8 mouse cellular contexts compared by ENCODE assay signal in genomic region chr5:25025309-25026019, GRCm38 (mm10).
A peak's percentile ranks its signal among the peaks of the same experiment; 100 is the strongest.
DNase-seq lines count a peak whose midpoint lies in the region.

No protein-coding gene starts in this region.

- H3K4me3 ChIP-seq in midbrain, embryonic 10.5 days: no peak overlapping the region

- H3K27ac ChIP-seq in midbrain, embryonic 10.5 days (replicated peaks): no peak overlapping the region

- no peaks in the 10 kb centered on the region for H3K4me1 ChIP-seq in midbrain, embryonic 10.5 days

- WGBS in midbrain, embryonic 10.5 days: 69% methylated on average over 12 of the region's 12 CpGs

- no peaks in the 10 kb centered on the region for H3K36me3 ChIP-seq in midbrain, embryonic 10.5 days

- no peaks in the 10 kb centered on the region for H3K9me3 ChIP-seq in midbrain, embryonic 10.5 days (replicated peaks)

- intact Hi-C loops in heart, postnatal 14 days (cut with DNase I): no loop called here

- peak; percentile 20 to 33 for DNase-seq in cerebellum, postnatal 14 days
- DNase-seq in cerebellum, adult 8-10 months: no peak
- DNase-seq in brain, adult 2 months (ENCODE audit: low read depth, low spot score): peak; percentile 55
- DNase-seq in heart, postnatal 14 days: peak; percentile 60
- DNase-seq in lung, postnatal 25 days (ENCODE audit: low spot score): peak; percentile 45
- DNase-seq in thymus, adult 18-20 months: no peak
- no peak for DNase-seq in cerebellum, adult 11 months
- DNase-seq in midbrain, embryonic 10.5 days (ENCODE audit: low spot score): no peak

- no peaks in the 10 kb centered on the region for H3K27me3 ChIP-seq in midbrain, embryonic 10.5 days (ENCODE audit: low read depth, poor library complexity, severe bottlenecking)

Comparison
In these comparisons a context has a peak if more than half of its experiments do, and no peak if none do; other contexts are left out.
1. DNase-seq: peak in cerebellum, postnatal 14 days (2 of 2), brain, adult 2 months (single experiment), heart, postnatal 14 days (2 of 2) and lung, postnatal 25 days (single experiment); none in cerebellum, adult 8-10 months (single experiment), thymus, adult 18-20 months (0 of 2), cerebellum, adult 11 months (single experiment) and midbrain, embryonic 10.5 days (single experiment).